Mouse (Mus musculus) CH12.LX (cell line): ENCODE measurements at regions not wholly inside any gene's neighbourhood (a gene's known extent, or its start where the extent isn't known, plus 50 kb on each side); places are given as distances from the start of the nearest gene placed in this dataset.

Source experiments
- DNase-seq: peaks from one replicate; pipeline ENCODE4 v3.0.0-alpha.2; 2013; ENCODE audit errors: extremely low read depth
- H3K27ac ChIP-seq: 2 replicates; pipeline ENCODE4 v1.5.1; 2012; ENCODE audit warnings: low read depth, mild to moderate bottlenecking, control low read depth, moderate library complexity; ENCODE audit not compliant: insufficient read depth
- H3K27me3 ChIP-seq: replicated peaks from 2 replicates; pipeline ENCODE3; 2012; ENCODE audit warnings: inconsistent platforms
- H3K36me3 ChIP-seq, 2 experiments: replicated peaks in 1 of 2; 2 replicates each; pipeline versions ENCODE3 to v1.6.1; 2012; ENCODE audit warnings: inconsistent platforms in 1 of 2, low read length in 1 of 2, mild to moderate bottlenecking in 1 of 2, mixed read lengths in 1 of 2, moderate library complexity in 1 of 2; ENCODE audit not compliant: control insufficient read depth in 1 of 2, insufficient read depth in 1 of 2
- H3K4me1 ChIP-seq, 2 experiments: 2 replicates each; pipeline ENCODE4 v1.6.1; 2012; ENCODE audit warnings: inconsistent platforms in 1 of 2, moderate library complexity in 1 of 2; ENCODE audit not compliant: insufficient read depth in 2 of 2, control insufficient read depth in 1 of 2
- H3K4me2 ChIP-seq: 2 replicates; pipeline ENCODE4 v1.6.1; 2012; ENCODE audit warnings: low read depth, mild to moderate bottlenecking, control low read depth; ENCODE audit not compliant: poor library complexity, insufficient read depth, severe bottlenecking
- H3K4me3 ChIP-seq, 3 experiments: fragments of 150-350 bp in 1 of 3; sonication (generic) in 1 of 3; replicated peaks in 1 of 3; 2 replicates each; pipeline versions ENCODE3 to v1.5.1; 2011 to 2012; ENCODE audit warnings: low read depth in 2 of 3, low read length in 2 of 3, mild to moderate bottlenecking in 2 of 3, moderate library complexity in 2 of 3, control low read depth in 1 of 3, improper control_type of control experiment in 1 of 3, inconsistent platforms in 1 of 3, mixed read lengths in 1 of 3; ENCODE audit not compliant: poor library complexity in 1 of 3
- H3K79me2 ChIP-seq: replicated peaks from 2 replicates; pipeline ENCODE4 v1.6.1; 2012; ENCODE audit warnings: mild to moderate bottlenecking, moderate library complexity; ENCODE audit not compliant: control insufficient read depth, poor library complexity, insufficient read depth, severe bottlenecking; ENCODE audit errors: extremely low read depth
- H3K9ac ChIP-seq: 2 replicates; pipeline ENCODE4 v1.6.1; 2012; ENCODE audit warnings: low read depth, mild to moderate bottlenecking, control low read depth, moderate library complexity; ENCODE audit not compliant: insufficient read depth
- H3K9me3 ChIP-seq: replicated peaks from 2 replicates; pipeline ENCODE3; 2012; ENCODE audit warnings: low read length, inconsistent platforms, mixed read lengths
- CTCF ChIP-seq, 2 experiments: IDR thresholded peaks in 1 of 2; conservative IDR thresholded peaks in 1 of 2; 2 replicates each; pipeline ENCODE4 v1.5.1; 2011 to 2012; ENCODE audit warnings: low read depth in 2 of 2, low read length in 2 of 2, improper control_type of control experiment in 1 of 2, inconsistent platforms in 1 of 2, mild to moderate bottlenecking in 1 of 2, moderate library complexity in 1 of 2
- ELF1 ChIP-seq: IDR thresholded peaks from 2 replicates; pipeline ENCODE4 v1.6.1; 2014; ENCODE audit warnings: low read depth, mild to moderate bottlenecking, inconsistent platforms, low read length, improper control_type of control experiment
- EP300 ChIP-seq: IDR thresholded peaks from 2 replicates; pipeline ENCODE4 v1.6.1; 2011; ENCODE audit warnings: low read length, improper control_type of control experiment
- HCFC1 ChIP-seq: IDR thresholded peaks from 2 replicates; pipeline ENCODE4 v1.6.1; 2012; ENCODE audit warnings: low read depth, mild to moderate bottlenecking, inconsistent platforms, low read length, improper control_type of control experiment
- JUN ChIP-seq: IDR thresholded peaks from 2 replicates; pipeline ENCODE4 v1.6.1; 2011; ENCODE audit warnings: low read depth, mild to moderate bottlenecking, low read length, improper control_type of control experiment, moderate library complexity; ENCODE audit not compliant: insufficient read depth
- JUND ChIP-seq: conservative IDR thresholded peaks from 2 replicates; pipeline ENCODE4 v1.6.1; 2011; ENCODE audit warnings: low read depth, low read length, improper control_type of control experiment
- KAT2A ChIP-seq: IDR thresholded peaks from 2 replicates; pipeline ENCODE4 v1.6.1; 2012; ENCODE audit warnings: low read length, improper control_type of control experiment, inconsistent platforms; ENCODE audit not compliant: insufficient replicate concordance
- MAFK ChIP-seq: IDR thresholded peaks from 2 replicates; pipeline ENCODE4 v1.6.1; 2011; ENCODE audit warnings: low read length, improper control_type of control experiment; ENCODE audit not compliant: insufficient replicate concordance
- MEF2A ChIP-seq: IDR thresholded peaks from 2 replicates; pipeline ENCODE4 v1.6.1; 2014; ENCODE audit warnings: low read depth, mild to moderate bottlenecking, inconsistent platforms, low read length, improper control_type of control experiment, borderline replicate concordance
- NRF1 ChIP-seq: IDR thresholded peaks from 2 replicates; pipeline ENCODE4 v1.6.1; 2014; ENCODE audit warnings: low read depth, mild to moderate bottlenecking, inconsistent platforms, low read length, improper control_type of control experiment, moderate library complexity
- PAX5 ChIP-seq: IDR thresholded peaks from 2 replicates; pipeline ENCODE4 v1.6.1; 2012; ENCODE audit warnings: low read length, inconsistent platforms, mixed read lengths
- POLR2A ChIP-seq: IDR thresholded peaks from 2 replicates; pipeline ENCODE4 v1.6.1; 2011; ENCODE audit warnings: low read depth, mild to moderate bottlenecking, improper control_type of control experiment, low read length
- POLR2AphosphoS2 ChIP-seq: IDR thresholded peaks from 2 replicates; pipeline ENCODE4 v1.6.1; 2011; ENCODE audit warnings: low read depth, low read length, improper control_type of control experiment
- RAD21 ChIP-seq: IDR thresholded peaks from 2 replicates; pipeline ENCODE4 v1.6.1; 2011; ENCODE audit warnings: low read depth, mild to moderate bottlenecking, low read length, improper control_type of control experiment, moderate library complexity
- TCF12 ChIP-seq: IDR thresholded peaks from 2 replicates; pipeline ENCODE4 v1.6.1; 2014; ENCODE audit warnings: low read depth, mild to moderate bottlenecking, inconsistent platforms, low read length, improper control_type of control experiment
- UBTF ChIP-seq: IDR thresholded peaks from 2 replicates; pipeline ENCODE4 v1.6.1; 2012; ENCODE audit warnings: low read depth, mild to moderate bottlenecking, inconsistent platforms, low read length, improper control_type of control experiment, moderate library complexity
- ZKSCAN1 ChIP-seq: IDR thresholded peaks from 2 replicates; pipeline ENCODE4 v1.6.1; 2012; ENCODE audit warnings: low read depth, inconsistent platforms, low read length, improper control_type of control experiment, borderline replicate concordance
- dilution Hi-C: fragments of 300-500 bp; cut with MboI; formaldehyde crosslinking; loops from 2 replicates; pipeline ENCODE4 v1.14.3; 2020; ENCODE audit warnings: low sequenced_read_pairs; ENCODE audit not compliant: extremely low pct_unique_long_range_greater_than_20kb, extremely low pct_ligation_motif_present
- in situ Hi-C: fragments of 300-500 bp; cut with MboI; formaldehyde crosslinking; loops from 3 replicates; pipeline ENCODE4 v1.14.3; 2019; ENCODE audit warnings: low sequenced_read_pairs, low pct_ligation_motif_present, low pct_unique_long_range_greater_than_20kb, mixed read lengths

DNA sequence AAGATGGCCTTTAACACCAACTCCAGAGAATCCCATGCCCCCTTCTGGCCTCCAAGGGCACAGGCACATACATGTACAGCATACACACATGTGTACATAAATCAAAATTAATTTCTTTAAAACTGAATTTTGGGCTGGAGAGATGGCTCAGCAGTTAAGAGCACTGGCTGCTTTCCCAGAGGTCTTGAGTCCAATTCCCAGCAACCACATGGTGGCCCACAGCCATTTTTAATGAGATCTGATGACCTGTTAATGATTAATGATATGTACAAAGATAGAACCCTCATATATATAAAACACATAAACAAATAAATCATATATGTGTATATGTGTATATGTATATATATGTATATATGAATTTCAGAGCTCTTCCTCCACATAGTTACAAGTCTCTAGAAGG is 66.8 kb downstream of the Rplp1 start:
- Histone ChIP-seq H3K9me3 (no peaks in the 10 kb centered on the region), H3K27ac (no peak overlapping the region), H3K27me3 (no peaks in the 10 kb centered on the region), H3K9ac (no peak overlapping the region), H3K36me3 (no peaks in the 10 kb centered on the region), H3K4me1 (peaks cover 0 to 9% of the 10 kb centered on the region in 2 experiments; a peak in 1 of 4 replicates), H3K4me2 (no peak overlapping the region), H3K79me2 (no peaks in the 10 kb centered on the region), H3K4me3 (no peak overlapping the region)
- in situ Hi-C loops: loop anchor here (25.0 kb wide), 1 partner anchor 485 kb away; the partner anchor contains the start of gene Tle3
- TF ChIP-seq JUN (no peak), RAD21 (no peak), POLR2AphosphoS2 (no peak), TCF12 (no peak), JUND (no peak), ELF1 (no peak), UBTF (no peak), ZKSCAN1 (no peak), PAX5 (no peak), MEF2A (no peak), NRF1 (no peak), MAFK (no peak), POLR2A (no peak), CTCF (conservative IDR thresholded peaks at IDR 0.05 in 1 of 2, IDR thresholded peaks at IDR 0.05 in 1 of 2; ENCODE audit: low read depth in 2 of 2, low read length in 2 of 2) (no peak), EP300 (no peak), HCFC1 (no peak)
- dilution Hi-C loops: no loop called here
- DNase-seq: no peak

GRCm38 (mm10) chr9:61844645-61845044 is 69.7 kb downstream of the Rplp1 start:
- Histone ChIP-seq H3K4me1 (no peaks in the 10 kb centered on the region), H3K9ac (no peak overlapping the region), H3K27me3 (no peaks in the 10 kb centered on the region), H3K79me2 (no peaks in the 10 kb centered on the region)
- dilution Hi-C loops: no loop called here
- TF ChIP-seq EP300 (no peak), KAT2A (no peak)
- TF ChIP-seq, all 38 proteins: peak for 0
- Histone ChIP-seq H3K9me3 (no peaks in the 10 kb centered on the region), H3K4me3 (no peak overlapping the region), H3K27ac (no peak overlapping the region), H3K36me3 (no peaks in the 10 kb centered on the region), H3K4me2 (no peak overlapping the region)
- DNase-seq: no peak
- in situ Hi-C loops: loop anchor here (25.0 kb wide), 1 partner anchor 482 kb away; the partner anchor contains the start of gene Tle3
